Mouse (Mus musculus): ENCODE measurements around the gene Usp9x.

GRCm38 (mm10) chrX:13064273-13064925 lies 6.9 kb upstream of the Usp9x start:
- TF ChIP-seq CTCF (IDR thresholded peaks at IDR 0.05; ENCODE audit: control insufficient read depth, insufficient read depth, insufficient replicate concordance, low read depth, low read length) (no peak), POLR2A (IDR thresholded peaks at IDR 0.05; ENCODE audit: control insufficient read depth, low read depth, low read length) (no peak)

Measured in testis, adult 2 months (tissue).